Mouse (Mus musculus): ENCODE results near the gene Tbc1d14.

The Tbc1d14 gene

DNA sequence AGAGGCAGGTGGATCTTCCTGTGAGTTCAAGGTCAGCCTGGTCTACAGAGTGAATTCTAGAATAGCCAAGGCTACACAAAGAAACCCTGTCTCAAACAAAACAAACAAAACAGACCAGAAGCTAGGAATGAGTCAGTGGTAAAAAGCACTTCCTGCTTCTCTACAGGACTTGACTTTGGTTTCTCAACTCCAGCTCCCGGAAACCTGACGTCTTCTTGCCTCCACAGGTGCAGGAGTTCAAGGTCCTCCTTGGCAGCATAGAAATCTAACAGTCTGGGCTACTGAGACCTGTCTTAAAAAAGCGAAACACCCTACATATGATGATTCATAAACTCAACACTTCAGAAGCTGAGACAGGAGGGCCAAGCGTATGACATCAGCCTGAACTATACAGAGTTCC is 39.2 kb downstream of the Tbc1d14 start:
- no peak for DNase-seq (ENCODE audit: low spot score)

DNA sequence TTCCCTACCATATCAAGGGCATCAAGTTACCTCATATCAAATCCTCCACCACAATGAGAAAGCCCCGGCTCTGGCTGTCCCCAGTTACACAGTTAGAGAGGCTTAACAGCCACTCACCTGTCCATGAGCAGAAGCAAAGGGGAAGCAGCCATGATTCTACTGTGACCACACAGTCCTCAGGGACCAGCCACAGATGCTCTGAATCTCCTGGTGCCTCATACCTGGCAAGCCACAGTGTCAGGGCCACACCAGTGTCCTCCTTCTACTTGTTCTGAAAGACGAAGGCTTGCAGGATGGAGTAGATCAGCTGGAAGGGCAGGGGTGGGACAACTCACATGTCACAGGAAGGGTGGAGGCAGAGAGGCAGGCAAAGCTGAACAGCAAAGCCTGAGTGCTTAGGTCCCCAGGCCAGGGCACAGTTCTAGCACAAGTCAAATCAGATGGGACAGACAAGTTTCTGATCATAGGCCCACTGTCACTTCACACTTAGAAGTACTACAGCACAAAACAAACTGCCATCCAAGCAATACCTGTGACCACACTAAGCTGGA is 39.9 kb downstream of the Tbc1d14 start:
- DNase-seq (ENCODE audit: low spot score): no peak

DNA sequence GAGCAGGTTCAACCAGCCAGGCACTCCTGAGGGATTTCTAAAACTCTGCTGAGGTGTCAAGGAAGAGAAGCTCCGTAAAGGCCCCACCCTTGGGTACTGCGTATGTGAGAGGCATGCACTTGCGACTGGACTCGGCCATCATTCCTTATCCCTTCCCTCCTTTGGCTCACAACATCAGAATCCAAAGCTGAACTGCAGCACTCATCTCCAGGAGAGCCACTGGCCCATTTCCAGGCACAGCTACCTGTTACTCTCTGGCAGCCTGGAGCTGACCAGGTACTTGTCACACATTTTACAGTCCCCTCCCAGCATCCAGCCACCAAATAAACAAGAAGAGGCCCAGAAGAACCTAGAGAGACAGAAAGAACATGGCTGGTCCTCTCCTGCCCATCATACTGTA is 40.7 kb downstream of the Tbc1d14 start:
- DNase-seq (ENCODE audit: low spot score): no peak

DNA sequence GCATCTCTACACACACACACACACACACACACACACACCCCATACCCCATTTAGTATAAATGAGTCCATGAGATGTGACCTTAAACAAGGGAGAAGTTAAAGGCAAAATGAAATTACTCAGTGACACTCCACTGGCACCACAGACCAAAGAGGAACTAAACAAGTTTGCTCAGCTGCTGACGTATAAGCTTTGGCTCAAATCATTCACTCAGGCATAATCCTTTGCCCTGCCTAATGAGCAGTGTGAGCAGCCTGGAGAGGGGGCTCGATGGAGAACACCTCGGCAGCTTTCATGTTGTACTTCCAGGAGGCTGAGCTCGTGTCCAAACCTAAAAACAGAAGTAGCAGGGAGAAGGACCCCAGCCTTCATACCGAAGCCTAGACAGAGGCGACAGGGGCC is 43.8 kb downstream of the Tbc1d14 start:
- DNase-seq (ENCODE audit: low spot score): no peak

DNA sequence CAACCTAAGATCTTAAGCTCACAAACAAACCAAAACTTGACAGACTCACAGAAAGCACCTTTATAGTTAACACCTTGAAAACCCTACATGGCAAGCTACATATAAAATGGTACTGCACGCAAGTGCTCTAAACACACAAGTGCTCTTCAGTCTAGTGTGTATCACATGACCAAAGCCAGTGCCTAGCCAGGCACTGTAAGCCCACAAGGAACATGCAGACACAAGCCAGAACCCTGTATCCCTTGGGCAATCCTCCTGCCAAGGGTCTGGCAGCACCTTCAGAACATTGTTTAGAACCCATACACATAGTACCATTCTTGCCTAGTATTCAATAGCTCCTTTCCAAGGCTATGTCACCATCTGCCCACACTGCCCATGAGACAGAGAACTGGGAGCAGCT is 48.3 kb downstream of the Tbc1d14 start:
- no peak for DNase-seq (ENCODE audit: low spot score)

DNA sequence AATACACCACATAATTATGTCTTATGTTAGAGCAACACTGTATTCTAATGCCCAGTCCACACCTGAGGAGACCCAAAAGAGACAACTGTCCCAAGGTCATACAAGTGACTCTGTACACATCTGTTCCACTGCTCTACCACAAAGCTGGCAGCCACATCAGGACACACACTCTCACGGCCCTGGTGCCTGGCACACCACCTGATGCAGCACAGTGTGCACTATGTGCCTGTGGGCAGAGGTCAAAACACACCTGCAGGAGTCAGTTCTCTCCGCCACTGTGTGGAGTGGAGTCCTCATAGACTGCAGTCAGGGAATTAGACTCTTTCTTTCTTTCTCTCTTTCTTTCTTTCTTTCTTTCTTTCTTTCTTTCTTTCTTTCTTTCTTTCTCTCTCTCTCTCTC is 52.1 kb downstream of the Tbc1d14 start:
- DNase-seq (ENCODE audit: low spot score): no peak

DNA sequence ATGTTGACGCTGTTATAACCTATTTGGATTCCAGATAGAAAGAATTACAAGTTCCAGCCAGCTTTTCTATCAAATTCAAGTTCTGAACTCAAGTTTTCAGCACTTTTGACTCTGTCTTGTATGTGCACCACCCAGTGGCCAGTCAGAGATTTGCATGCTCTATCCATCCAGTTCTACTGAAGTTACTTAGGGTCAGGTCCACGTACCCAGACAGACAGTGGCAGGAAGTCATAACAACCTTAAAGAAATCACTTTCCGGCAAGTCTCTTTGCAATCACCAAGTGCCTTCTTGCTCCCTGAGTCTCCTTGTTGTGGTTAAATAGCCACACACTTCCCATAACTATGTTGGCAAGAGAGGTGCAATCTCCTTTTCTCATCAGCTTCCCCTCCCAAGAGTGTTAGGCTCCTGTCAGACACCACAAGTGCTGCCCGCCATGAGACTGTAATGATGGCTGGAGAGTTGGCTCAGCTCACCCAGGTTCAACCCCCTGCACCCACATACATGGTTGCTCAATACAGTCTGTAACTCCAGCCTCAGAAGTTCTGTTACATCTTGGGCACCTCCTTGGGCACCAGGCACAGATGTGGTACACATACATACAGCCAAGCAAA is 54.4 kb downstream of the Tbc1d14 start:
- no peak for DNase-seq (ENCODE audit: low spot score)

DNA sequence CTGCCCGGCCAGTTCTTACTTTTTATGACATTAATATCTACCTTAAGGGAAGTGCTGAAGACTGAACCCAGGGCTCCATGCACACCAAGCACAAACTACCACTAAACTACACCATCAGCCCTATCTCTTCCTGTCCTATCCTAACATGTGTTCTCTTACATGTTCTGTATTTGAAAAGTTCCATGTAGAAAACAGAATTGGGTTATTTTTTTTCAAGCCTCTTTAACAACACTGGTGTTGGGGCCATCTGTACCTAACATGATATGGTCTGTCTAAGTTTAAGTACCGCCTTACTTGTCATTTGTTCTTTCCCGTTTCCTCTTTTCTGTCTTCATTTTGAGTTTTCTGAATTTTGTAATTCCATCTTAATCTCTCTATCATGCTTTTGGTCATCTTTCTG is 56.7 kb downstream of the Tbc1d14 start:
- no peak for DNase-seq (ENCODE audit: low spot score)

DNA sequence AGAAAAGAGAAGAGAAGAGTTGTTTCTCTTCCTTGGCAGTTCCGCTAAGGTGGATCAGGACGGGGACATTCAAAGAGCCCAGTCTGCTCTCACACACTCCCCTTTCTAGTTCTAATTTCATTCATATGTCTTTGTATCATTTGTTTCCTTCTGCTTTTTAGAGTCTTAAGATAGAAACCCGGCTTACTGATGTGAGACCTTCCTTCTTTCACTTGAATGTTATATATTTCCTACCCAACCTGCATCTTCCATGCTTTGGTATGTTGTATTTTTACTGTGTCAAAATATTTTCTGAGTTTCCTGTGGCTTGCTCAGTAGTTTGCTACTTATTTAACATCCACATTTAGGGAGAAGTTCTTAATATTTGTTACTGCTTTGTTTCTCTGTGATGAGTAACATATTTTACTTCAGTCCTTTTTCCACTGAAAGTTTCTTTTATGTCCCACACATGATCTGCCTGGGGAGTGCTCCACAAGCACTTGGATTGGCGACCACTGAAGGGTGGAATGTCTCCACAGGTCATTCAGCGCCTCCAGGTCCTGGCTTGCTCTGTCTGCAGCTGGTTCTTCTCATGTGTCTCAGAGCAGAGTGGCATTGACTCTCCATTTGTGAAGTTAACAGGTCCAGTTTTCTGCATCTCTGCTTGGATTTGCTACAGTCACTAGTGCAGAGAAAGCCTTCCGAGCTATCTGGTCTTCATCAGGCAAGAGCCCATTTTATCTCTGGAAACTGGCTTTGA is 57.5 kb downstream of the Tbc1d14 start:
- DNase-seq (ENCODE audit: low spot score): no peak

DNA sequence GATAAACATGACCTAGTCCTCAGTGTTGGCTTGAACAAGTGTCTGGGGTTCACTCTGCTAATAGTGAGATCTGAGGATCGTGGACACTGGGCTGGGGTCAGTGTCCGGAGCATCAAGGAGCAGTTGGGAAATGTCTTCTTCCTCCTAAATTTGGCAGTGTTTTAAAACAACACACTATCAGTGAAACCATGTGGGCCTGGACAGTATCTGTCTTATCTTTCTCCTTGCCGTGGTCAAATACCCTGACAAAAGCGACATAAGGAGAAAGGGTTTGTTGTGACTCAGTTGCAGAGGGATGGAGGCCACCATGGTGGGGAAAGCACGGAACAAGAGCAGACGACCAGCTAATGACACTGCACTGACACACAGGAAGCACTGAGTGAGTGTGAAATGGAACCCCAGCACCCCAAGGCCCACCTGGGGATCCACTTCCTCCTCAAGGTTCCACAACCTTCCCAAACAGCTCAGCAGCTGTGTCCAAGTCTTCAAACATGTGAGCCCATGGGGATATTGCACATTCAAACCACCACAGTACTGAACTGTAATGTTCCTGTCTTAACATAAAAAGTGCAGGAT is 58.5 kb downstream of the Tbc1d14 start:
- DNase-seq (ENCODE audit: low spot score): no peak

DNA sequence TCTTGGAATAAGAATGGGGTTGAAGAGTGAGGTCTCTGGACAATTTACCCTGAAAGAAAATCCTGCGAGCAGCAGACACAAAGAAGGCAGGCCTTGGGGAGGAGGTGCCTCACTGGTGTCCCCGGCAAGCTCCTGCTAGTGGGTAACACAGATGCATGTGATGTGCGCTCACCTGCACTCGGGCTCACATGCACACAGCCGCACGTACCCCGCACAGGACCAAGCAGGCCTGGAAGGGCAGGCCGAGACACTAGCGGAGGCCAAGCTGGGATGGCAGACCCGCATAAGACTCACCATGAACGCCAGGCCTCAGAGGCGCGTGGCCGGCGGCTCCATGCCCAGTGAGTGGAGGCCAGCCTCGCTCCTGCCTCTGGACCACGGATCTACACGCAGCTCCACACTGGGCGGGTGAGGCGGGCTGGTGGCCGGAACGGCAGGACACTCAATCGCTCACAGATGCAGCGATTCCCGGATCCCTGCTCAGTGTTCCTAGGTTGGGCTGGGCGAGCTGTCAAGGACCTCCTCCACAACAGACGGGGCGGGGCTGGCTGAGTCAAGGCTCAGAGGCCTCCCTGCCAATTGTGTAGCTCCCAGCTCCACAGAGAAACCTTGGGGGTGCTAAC is 62.8 kb downstream of the Tbc1d14 start:
- DNase-seq (ENCODE audit: low spot score): peak; percentile 85

DNA sequence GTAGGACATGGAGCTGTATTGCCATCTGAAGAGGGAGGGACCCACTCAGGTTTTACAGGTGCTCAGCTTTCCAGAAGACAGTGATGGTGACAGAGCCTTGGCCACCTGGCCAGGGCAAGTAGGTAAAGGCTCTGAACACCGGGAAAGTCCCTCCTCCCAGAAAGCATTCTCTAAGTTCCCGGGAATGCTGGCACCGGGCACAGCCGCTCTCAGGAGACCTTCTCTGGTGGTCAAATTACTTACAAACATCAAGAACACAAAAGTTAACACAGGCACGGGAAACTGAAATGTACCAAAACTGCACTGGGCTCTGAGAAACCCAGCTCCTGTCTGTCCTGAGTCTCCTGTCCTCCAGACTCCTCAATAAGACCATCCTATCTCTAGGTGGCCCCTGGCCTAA is 63.4 kb downstream of the Tbc1d14 start:
- DNase-seq (ENCODE audit: low spot score): no peak

DNA sequence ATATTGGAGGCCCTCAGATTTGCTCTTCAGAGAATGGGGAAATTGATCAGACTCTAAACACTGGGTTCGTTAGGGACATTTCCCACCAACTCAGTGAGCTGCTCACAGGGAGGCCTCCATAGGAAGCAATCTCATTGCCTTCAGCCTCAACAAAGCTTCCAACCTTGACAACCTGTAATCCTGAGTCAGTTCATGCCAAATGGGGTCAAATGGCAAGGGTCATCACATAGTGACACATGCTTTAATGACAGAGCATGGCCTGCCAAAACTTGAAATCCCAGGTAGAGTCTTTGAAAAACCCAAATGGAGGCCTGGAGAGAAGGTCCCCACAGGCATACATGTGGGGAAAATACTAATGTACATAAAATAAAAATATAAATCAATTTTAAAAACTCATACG is 66.2 kb downstream of the Tbc1d14 start:
- DNase-seq (ENCODE audit: low spot score): no peak

DNA sequence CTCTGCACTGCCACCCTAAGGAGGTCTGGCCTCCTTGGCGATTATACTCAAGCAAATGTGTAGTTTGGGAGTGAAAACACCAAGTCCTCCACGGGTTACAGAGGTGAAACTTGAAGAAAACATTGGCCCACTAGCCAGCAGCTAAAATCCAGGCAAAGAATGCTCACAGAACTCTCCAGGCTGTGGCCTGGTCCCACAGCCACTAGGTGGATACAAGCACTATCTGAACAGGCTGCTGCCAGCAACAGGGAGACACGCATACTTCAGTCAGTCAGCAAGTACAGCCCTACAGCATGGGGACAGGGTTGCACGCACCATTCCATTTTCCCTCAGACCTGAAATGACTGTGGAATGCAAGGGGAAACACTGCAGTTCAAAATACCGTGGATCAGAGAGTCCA is 66.8 kb downstream of the Tbc1d14 start:
- DNase-seq (ENCODE audit: low spot score): no peak

DNA sequence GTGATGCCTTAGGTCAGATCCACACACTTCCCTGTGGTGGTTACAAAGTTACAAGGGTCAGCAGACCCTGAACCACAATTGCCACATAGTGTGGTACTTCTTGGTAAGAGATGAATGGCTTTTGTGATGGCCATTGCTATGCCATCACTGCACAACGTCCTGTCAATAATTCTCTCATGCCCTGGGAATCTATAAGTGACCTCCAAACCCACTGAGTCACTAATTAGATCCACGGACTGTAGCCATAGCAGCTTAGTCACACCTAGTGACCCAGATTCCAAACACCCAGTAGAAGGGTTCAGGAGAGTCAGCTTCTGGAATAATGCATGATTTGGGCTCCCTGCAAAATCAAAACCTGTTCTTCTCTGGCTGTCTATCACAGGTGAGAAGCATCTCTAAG is 67.9 kb downstream of the Tbc1d14 start:
- no peak for DNase-seq (ENCODE audit: low spot score)

DNA sequence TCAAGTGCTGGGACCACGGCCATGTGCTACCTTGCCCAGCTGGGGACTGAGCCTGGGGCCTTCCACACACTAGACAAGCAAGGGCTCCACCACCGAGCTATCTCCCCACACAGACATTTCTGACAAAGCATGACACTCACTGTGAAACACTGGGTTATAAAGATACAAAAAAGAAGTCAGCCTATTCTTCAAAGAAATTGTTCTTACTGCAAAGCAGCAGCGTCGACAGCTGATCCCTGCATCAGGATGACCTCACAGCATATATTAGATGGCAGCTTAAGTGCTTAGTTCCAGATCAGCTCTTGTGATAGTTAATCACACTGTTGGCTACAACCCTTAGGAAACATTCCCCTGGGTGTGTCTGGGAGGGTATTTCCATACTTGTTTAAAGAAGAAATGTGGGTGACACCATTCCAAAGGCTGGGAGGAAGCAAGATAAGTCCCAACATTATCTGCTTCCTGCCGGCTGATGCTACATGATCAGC is 69.8 kb downstream of the Tbc1d14 start:
- DNase-seq (ENCODE audit: low spot score): no peak

DNA sequence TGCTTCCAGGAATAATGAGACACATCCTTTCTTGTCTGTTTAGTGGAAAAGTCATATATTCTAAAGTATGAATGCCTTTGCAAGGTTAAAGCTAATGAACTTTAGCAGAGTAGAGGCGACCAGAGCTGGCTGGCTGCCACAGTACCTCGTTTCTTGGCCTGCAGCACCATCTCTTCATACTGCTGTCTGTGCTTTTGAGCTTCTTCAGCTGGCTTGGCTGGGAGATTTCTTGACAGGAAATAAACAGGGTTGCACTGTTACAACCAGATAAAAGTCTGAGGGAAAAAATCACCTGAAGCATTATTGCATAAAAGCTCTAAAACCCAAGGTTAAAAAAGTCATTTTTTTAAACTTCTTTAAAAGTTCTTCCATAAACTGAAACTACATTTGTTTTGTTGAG is 70.3 kb downstream of the Tbc1d14 start:
- DNase-seq (ENCODE audit: low spot score): no peak

DNA sequence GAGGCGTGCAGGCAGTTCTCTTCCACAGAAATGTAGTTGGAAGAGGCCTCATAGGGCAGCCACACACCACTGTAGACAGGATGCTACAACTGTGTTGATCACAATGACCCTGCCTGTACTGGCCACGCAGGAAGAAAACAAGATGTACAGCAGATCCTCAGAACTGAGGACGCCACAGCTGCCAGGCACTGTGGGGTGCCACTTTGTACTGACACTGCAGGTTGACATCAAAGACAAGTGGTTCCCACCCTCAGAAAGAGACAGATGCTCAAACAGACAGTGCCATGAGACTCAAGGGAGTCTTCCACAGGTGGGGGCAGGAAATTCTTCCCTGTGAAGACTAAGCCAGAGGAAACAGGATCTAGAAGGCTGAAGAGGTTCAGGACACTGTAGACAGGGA is 73.3 kb downstream of the Tbc1d14 start:
- no peak for DNase-seq (ENCODE audit: low spot score)

DNA sequence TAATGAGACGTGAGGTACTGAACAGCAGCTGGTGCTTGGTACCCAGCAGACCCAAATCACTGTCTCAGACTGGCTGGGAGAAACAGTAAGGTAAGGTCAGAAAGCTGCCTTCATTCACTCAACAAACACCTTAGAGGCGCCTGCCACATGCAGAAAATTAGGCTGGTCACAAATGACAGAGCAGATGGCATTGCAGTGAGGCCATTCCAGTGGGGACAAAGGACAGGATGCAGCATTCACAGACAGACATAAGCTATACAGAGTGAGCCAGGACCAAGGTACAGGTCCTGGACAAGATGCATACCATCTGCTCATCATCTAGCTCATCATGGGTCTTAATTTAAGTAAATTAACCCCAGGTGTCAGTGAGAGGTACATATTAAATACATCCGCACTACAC is 75.5 kb downstream of the Tbc1d14 start:
- DNase-seq (ENCODE audit: low spot score): no peak

DNA sequence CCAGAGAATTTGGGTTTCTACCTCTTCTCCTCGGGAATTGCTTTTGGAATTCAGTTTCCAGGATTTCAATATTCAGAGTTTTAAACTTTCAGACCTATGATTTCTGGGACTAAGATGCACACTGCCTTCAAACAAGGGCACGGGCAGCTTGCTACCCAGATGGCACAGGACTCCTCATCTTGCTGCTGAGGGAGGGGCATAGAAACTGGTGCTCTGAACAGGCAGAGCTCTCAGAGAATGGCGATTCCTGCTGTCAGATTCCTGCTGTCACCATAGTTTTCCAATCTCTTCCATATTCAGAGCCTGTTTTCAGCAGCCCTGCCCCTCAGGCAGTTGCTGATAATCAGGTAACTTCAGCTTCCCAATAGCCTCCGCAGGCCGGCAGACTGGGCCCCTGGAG is 77.5 kb downstream of the Tbc1d14 start:
- no peak for DNase-seq (ENCODE audit: low spot score)

DNA sequence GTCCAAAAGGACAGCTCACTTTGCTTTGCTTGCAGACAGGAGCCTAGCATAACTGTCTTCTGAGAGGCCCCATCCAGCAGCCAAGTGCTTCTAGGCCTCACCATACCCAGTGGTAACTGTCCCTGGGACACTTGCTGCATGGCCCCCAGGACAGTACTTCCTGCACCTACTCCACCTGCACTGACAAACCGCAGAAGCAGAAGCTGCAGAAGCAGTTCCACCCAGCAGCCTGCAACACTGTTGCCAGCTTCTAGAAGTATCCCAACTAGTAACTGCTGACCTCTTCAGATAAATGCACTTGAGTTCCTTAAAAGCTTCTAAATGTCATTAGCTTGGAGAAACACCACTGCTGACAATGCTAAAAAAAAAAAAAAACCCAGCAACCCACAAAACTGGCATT is 78.0 kb downstream of the Tbc1d14 start:
- no peak for DNase-seq (ENCODE audit: low spot score)

DNA sequence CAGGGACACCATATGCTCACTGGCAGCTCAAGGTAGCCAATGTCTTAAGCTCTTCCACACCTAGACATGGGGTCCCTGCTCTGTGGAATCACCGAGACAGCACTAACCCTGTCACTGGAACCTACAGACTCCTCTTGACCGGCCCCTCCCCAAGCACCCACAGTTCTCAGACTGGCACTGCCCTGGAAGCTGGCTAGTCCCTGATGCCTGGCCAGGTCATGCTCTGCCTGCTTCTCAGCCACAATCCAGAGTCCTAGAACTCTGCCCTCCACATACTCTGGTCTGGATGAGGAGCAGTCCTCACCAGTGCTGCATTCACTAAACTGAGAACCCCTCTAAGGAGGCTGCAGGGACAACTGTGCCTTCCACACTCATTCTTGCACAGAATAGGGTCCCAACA is 82.1 kb downstream of the Tbc1d14 start:
- no peak for DNase-seq (ENCODE audit: low spot score)

DNA sequence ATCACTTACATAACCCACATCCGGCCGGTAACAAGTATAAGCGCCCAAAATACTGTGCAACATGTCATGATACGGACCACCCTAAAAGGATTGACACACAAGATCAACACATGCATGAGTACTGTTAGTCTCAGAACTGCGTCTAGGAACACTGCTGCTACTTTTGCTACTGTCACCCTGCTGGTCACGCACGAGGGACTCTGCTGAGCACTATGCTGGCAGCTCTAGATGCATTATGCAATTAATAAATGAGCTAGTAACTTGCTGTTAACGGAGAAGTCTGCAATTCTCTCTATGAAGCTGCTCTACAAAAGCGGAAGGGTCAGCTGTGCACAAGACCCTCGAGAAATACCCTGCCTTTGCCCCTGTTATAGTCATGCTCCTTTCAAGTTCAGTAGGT is 84.7 kb downstream of the Tbc1d14 start:
- no peak for DNase-seq (ENCODE audit: low spot score)

All from urinary bladder, postnatal 10 days (tissue).